Mouse (Mus musculus) forebrain, embryonic 14.5 days (tissue): Measurements from ENCODE around the gene Ankrd12. TPM values are rescaled to one million over a fixed set of nuclear protein-coding genes. Genes with fewer than 3 reads are reported as not detected.

Experiments used
- ATAC-seq: fragments of 200-750 bp; cut with Nextera tagmentation; 2 replicates; pipeline ENCODE4 v1.8.0; 2017; ENCODE audit warnings: mild to moderate bottlenecking, moderate library complexity
- DNase-seq: peaks from one replicate; pipeline ENCODE4 v3.0.0-alpha.2; 2015; ENCODE audit warnings: low spot score
- H3K27ac ChIP-seq: fragments of 300-500 bp; sonication (generic); 2 replicates; pipeline ENCODE4 v1.5.1; 2014; ENCODE audit warnings: low read depth, mild to moderate bottlenecking, control low read depth, low read length, moderate library complexity
- H3K27me3 ChIP-seq: fragments of 300-500 bp; sonication (generic); replicated peaks from 2 replicates; pipeline ENCODE4 v1.6.1; 2014; ENCODE audit warnings: low read length, control low read depth, mixed read lengths; ENCODE audit not compliant: control insufficient read depth, insufficient read depth
- H3K36me3 ChIP-seq: fragments of 300-500 bp; sonication (generic); 2 replicates; pipeline ENCODE4 v1.6.1; 2014; ENCODE audit warnings: low read length, control low read depth; ENCODE audit not compliant: control insufficient read depth, insufficient read depth
- H3K4me1 ChIP-seq: fragments of 300-500 bp; sonication (generic); 2 replicates; pipeline ENCODE4 v1.6.1; 2014; ENCODE audit warnings: antibody characterized with exemption, low read length, control low read depth; ENCODE audit not compliant: control insufficient read depth, insufficient read depth
- H3K4me2 ChIP-seq: fragments of 300-500 bp; sonication (generic); 2 replicates; pipeline ENCODE4 v1.6.1; 2014; ENCODE audit warnings: mild to moderate bottlenecking, control low read depth, low read length
- H3K4me3 ChIP-seq: fragments of 300-500 bp; sonication (generic); 2 replicates; pipeline ENCODE4 v1.5.1; 2014; ENCODE audit warnings: low read depth, low read length, control low read depth
- H3K9ac ChIP-seq: fragments of 300-500 bp; sonication (generic); 2 replicates; pipeline ENCODE4 v1.6.1; 2014; ENCODE audit warnings: mild to moderate bottlenecking, low read length, control low read depth, moderate library complexity
- H3K9me3 ChIP-seq: fragments of 300-500 bp; sonication (generic); replicated peaks from 2 replicates; pipeline ENCODE4 v1.6.1; 2016; ENCODE audit warnings: low read length, control low read depth, mixed read lengths; ENCODE audit not compliant: control insufficient read depth
- WGBS: fragments of 180-500 bp; shearing (Covaris S2); extraction: QIAGEN DNeasy Blood & Tissue Kit; methylation state at CpG from one replicate; pipeline ENCODE4 v1.1.7; 2014; 5-methylcytosine and 5-hydroxymethylcytosine counted together
- polyA plus RNA-seq: library from polyadenylated mRNA; unstranded; fragments of >200 nt; fragmentation: Nextera tagmentation; extraction: Ambion mirVana; gene quantifications from 2 replicates; pipeline ENCODE4 v1.2.1, GENCODE M21; 2014

Gene Ankrd12
- polyA plus RNA-seq, 1 experiment from 2014 or later, result 83.0 TPM

DNA sequence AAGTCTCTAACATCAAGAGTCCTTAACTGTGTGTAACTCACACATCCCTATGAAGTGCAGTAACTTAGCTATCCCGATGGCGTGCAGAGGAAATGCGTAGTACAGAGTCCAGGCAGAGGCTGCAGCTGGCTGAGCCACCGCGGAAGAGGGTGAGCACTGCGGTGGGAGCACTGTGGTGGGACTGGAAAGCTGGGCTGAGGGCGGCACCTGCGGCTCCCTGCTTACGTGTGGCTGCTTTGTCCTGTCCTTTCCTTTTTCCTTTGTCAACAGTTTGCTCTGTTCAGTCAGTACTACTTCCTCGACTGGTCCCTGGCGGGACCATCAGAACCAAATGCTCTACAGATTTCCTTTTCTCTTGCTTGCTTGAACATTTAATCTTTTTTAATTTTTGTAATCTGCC lies 109.1 kb downstream of the Ankrd12 start:
- H3K4me3 ChIP-seq, result no peak overlapping the region
- H3K27ac ChIP-seq, result no peak overlapping the region
- no peak overlapping the region for H3K9ac ChIP-seq
- H3K4me1 ChIP-seq, result no peaks in the 10 kb centered on the region
- no peaks in the 10 kb centered on the region for H3K27me3 ChIP-seq
- H3K9me3 ChIP-seq, result no peaks in the 10 kb centered on the region
- 62% methylated on average over 11 of the region's 11 CpGs for WGBS
- H3K36me3 ChIP-seq, result no peaks in the 10 kb centered on the region; the same call in 1 of the 2 replicates
- no peak overlapping the region for H3K4me2 ChIP-seq
- DNase-seq, result no peak
- ATAC-seq, result no peak

DNA sequence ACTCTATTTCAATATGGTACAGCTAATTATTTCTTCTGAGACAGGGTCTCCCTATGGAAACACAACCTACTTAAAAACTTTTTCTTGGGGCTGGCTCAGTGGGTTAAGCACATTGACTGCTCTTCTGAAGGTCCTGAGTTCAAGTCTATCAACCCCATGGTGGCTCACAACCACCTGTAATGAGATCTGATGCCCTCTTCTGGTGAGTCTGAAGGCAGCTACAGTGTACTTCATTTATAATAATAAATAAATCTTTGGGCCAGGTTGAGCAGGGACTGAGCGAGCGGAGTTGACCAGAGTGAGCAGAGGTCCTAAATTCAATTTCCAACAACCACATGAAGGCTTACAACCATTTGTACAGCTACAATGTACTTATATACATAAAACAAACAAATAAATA lies 114.6 kb downstream of the Ankrd12 start:
- H3K4me1 ChIP-seq, result 0 out of 2 replicates have a peak, but pooled peaks cover 2% of the 10 kb centered on the region
- H3K36me3 ChIP-seq, result no peaks in the 10 kb centered on the region
- H3K9ac ChIP-seq, result no peak overlapping the region
- H3K27ac ChIP-seq, result no peak overlapping the region
- 97% methylated on average over 2 of the region's 2 CpGs for WGBS
- H3K9me3 ChIP-seq, result no peaks in the 10 kb centered on the region
- no peak overlapping the region for H3K4me3 ChIP-seq
- no peaks in the 10 kb centered on the region for H3K27me3 ChIP-seq
- ATAC-seq (no peak), DNase-seq (no peak)
- no peak overlapping the region for H3K4me2 ChIP-seq

GRCm38 (mm10) chr17:65961606-65962136 lies 115.2 kb downstream of the Ankrd12 start:
- no peak overlapping the region for H3K4me3 ChIP-seq
- H3K4me2 ChIP-seq, result no peak overlapping the region
- ATAC-seq, result peak; percentile 18; the same call in 1 of the 2 replicates
- H3K27me3 ChIP-seq, result no peaks in the 10 kb centered on the region
- WGBS, result 89% methylated on average over 2 of the region's 2 CpGs
- H3K4me1 ChIP-seq, result 0 out of 2 replicates have a peak, but pooled peaks cover 2% of the 10 kb centered on the region
- DNase-seq, result no peak
- no peak overlapping the region for H3K27ac ChIP-seq
- H3K9ac ChIP-seq, result no peak overlapping the region
- H3K36me3 ChIP-seq, result no peaks in the 10 kb centered on the region
- H3K9me3 ChIP-seq, result no peaks in the 10 kb centered on the region

DNA sequence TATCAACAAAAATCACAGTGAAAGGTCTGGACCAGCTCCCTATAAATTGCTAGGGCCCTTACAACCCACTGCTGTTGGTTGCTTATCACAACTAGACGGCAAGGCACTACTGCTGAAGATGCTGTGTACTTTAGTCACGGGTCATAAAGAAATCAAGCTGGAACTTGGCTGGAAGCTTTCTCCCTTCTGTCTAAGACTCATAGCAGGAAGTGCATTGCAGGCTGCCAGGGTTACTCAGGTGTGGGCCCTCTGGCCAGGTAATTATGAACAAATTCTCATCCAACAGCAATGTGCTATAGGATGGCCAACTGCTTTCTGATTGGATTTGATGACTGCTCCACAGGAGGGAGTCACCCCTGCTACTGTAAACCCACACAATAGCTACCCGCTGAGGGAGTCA lies 117.9 kb downstream of the Ankrd12 start:
- 88% methylated on average over 3 of the region's 3 CpGs for WGBS
- Histone ChIP-seq H3K36me3 (no peaks in the 10 kb centered on the region), H3K27me3 (no peaks in the 10 kb centered on the region), H3K4me1 (0 out of 2 replicates have a peak, but pooled peaks cover 2% of the 10 kb centered on the region), H3K9ac (no peak overlapping the region), H3K27ac (no peak overlapping the region), H3K9me3 (no peaks in the 10 kb centered on the region), H3K4me3 (no peak overlapping the region), H3K4me2 (no peak overlapping the region)
- DNase-seq (no peak), ATAC-seq (no peak)

DNA sequence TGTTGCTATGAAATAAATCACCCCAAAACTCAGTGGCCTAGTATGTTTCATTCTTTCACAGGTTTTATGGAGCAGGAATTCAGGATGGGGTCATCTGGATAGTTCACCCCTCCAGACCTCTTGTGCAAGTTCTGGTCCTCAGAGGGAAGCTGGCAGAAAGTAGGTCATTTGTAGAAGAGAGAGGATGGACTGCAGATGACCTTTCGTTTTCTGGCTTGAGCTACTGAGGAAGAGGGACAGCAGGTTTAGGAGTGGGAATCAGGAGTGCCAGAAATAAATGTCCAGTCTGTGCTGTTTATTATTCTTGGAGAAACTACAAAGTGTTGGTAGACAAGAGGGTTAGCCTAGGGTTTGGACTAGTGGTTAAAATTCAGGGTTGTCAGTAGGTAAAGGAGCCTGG lies 118.5 kb downstream of the Ankrd12 start:
- ATAC-seq (no peak), DNase-seq (no peak)
- 89% methylated on average over 1 of the region's 1 CpGs for WGBS
- Histone ChIP-seq H3K27me3 (no peaks in the 10 kb centered on the region), H3K36me3 (no peaks in the 10 kb centered on the region), H3K27ac (no peak overlapping the region), H3K9me3 (no peaks in the 10 kb centered on the region), H3K4me3 (no peak overlapping the region), H3K4me1 (0 out of 2 replicates have a peak, but pooled peaks cover 2% of the 10 kb centered on the region), H3K9ac (no peak overlapping the region), H3K4me2 (no peak overlapping the region)

DNA sequence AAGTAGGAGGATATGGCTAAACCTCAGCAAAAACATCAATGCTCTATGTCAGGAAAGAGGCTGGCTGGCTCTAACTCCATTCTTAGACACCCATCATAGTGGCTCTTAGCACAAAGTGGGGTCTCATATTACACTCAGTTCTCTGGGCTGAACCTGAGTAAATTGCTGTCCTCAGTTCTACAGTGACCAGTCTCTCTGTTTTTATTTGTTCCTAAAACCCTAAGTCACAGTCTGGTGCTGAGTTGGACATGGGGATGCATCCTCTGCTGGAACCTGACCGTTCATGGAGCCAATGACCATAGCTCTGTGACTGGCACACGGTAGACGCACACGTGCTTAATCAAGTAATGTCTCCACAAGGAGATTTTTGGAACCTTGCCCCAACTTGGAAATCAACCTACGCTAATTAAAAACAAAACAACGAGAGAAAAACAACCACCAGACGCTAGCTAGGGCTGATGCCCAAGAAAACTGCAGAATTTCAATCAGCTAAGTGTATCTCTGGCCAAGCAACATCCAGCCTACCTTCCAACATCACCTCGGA lies 119.0 kb downstream of the Ankrd12 start:
- Histone ChIP-seq H3K4me2 (no peak overlapping the region), H3K27me3 (no peaks in the 10 kb centered on the region), H3K36me3 (no peaks in the 10 kb centered on the region), H3K27ac (no peak overlapping the region), H3K4me3 (no peak overlapping the region), H3K4me1 (0 out of 2 replicates have a peak, but pooled peaks cover 2% of the 10 kb centered on the region), H3K9ac (no peak overlapping the region), H3K9me3 (no peaks in the 10 kb centered on the region)
- DNase-seq (peak; percentile 62), ATAC-seq (no peak)
- 75% methylated on average over 8 of the region's 8 CpGs for WGBS

DNA sequence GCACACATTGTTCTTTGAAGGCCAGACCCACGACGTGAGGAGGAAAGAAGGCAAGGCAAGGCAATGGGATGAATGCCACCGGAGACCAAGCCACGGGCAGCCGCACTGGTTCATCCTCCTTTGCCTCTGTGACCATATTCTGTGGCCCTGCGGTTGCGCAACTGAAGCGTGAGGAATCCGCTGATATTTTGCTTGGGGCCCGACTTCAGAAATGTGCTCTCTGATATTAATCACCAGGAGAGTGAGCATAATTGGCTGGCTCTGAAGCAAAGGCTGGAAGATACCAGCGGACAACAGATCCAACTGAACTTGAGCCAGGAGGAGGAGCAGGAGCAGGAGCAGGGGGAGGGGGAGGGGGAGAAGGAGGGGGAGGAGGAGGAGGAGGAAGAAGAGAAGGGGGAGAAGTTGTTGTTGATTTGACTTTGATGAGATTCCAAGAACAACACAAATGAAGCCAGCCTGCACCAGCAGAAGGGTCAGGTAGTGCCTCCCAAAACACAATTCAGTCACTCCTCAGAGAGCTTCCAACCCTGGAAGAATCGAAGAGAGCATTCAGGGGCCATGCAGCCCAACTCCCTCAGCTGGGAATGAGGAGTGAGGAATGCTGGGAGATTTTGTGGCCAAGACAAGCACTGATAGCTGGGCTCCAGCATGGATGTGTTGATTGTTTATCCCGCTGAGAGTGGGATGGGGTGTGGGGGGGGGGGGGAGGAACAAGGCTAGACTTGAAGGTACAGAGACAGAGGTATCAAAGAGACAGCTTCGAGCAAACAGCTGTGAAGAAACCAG lies 119.7 kb downstream of the Ankrd12 start:
- DNase-seq (peak; percentile 24), ATAC-seq (peak; percentile 26; the same call in 1 of the 2 replicates)
- H3K27ac ChIP-seq, result no peak overlapping the region

DNA sequence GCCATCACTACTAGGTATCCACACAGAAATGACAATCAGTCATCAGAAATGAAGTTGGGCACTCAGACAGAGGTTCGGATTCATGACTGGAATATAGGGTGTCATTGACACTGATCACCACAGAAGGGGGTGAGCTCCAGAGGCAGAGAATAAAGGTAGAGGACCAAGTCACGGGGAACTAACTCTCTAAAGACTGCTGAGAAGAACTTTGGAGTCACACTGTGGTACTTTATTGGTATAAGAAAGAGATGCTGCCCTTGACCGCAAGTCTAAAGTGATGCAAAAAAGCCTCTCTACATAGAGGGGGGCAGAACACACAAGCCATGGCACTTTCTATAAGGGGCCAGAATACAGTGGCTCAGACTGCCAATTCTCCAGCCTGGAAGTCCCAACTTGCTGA lies 120.7 kb downstream of the Ankrd12 start:
- Histone ChIP-seq H3K27ac (no peak overlapping the region), H3K27me3 (no peaks in the 10 kb centered on the region), H3K9ac (no peak overlapping the region), H3K9me3 (no peaks in the 10 kb centered on the region), H3K36me3 (no peaks in the 10 kb centered on the region), H3K4me2 (no peak overlapping the region), H3K4me1 (0 out of 2 replicates have a peak, but pooled peaks cover 2% of the 10 kb centered on the region), H3K4me3 (no peak overlapping the region)
- DNase-seq (no peak), ATAC-seq (no peak)
- WGBS, result 80% methylated on average over 3 of the region's 3 CpGs

More for the DNA sequence above, 119.7 kb downstream of the Ankrd12 start:
- 78% methylated on average over 14 of the region's 14 CpGs for WGBS
- Histone ChIP-seq H3K36me3 (no peaks in the 10 kb centered on the region), H3K27me3 (no peaks in the 10 kb centered on the region), H3K9ac (no peak overlapping the region), H3K9me3 (no peaks in the 10 kb centered on the region), H3K4me3 (no peak overlapping the region), H3K4me2 (no peak overlapping the region), H3K4me1 (0 out of 2 replicates have a peak, but pooled peaks cover 2% of the 10 kb centered on the region)

- H3K27ac ChIP-seq, result no peak overlapping the region
- H3K36me3 ChIP-seq, result no peaks in the 10 kb centered on the region
- DNase-seq (no peak), ATAC-seq (no peak)
- no peaks in the 10 kb centered on the region for H3K9me3 ChIP-seq
- peaks cover 5% of the 10 kb centered on the region; the same call in 1 of the 2 replicates for H3K4me1 ChIP-seq
- H3K27me3 ChIP-seq, result no peaks in the 10 kb centered on the region
- WGBS, result 56% methylated on average over 4 of the region's 4 CpGs
- no peak overlapping the region for H3K9ac ChIP-seq
- no peak overlapping the region for H3K4me3 ChIP-seq
- H3K4me2 ChIP-seq, result no peak overlapping the region
Measured at GRCm38 (mm10) chr17:65953959-65954358, 122.9 kb downstream of the Ankrd12 start.
